Mouse (Mus musculus) heart, postnatal 10 days (tissue): Measurements from ENCODE around the gene Gchfr. TPM values are rescaled to one million over a fixed set of nuclear protein-coding genes. Genes with fewer than 3 reads are reported as not detected.

ENCODE experiments used
- DNase-seq, 2 experiments: peaks; one replicate each; pipeline ENCODE4 v3.0.0; 2021
- intact Hi-C: fragments of 180-260 bp; cut with DNase I; formaldehyde crosslinking; loops from one replicate; pipeline ENCODE4 v1.15.1; 2025
- total RNA-seq, 2 experiments: library from RNA; stranded (reverse); gene quantifications; 2 replicates each; pipeline ENCODE4 v1.2.3; 2021

The Gchfr gene
- total RNA-seq, 2 experiments from 2014 or later, result 1.3 to 2.9 TPM

GRCm38 (mm10) chr2:119172862-119173576 is 5.4 kb downstream of the Gchfr start:
- intact Hi-C loops, result no loop called here

GRCm38 (mm10) chr2:119173991-119174651 is 6.5 kb downstream of the Gchfr start, which contains the start of gene Gm14137:
TSS of gene Gm14137 (plus strand) at chr2:119174509.
- intact Hi-C loops, result no loop called here
- peak; percentile 38 to 52 for DNase-seq

More at GRCm38 (mm10) chr2:119172862-119173576, 5.4 kb downstream of the Gchfr start:
- DNase-seq, result peak; percentile 87 to 90

- DNase-seq, result no peak
- intact Hi-C loops, result no loop called here
Measured at GRCm38 (mm10) chr2:119174866-119175265, 7.3 kb downstream of the Gchfr start.

- intact Hi-C loops, result no loop called here
- DNase-seq, result no peak
Measured at GRCm38 (mm10) chr2:119175614-119176013, 8.0 kb downstream of the Gchfr start.

- no peak for DNase-seq
- intact Hi-C loops, result no loop called here
Measured at GRCm38 (mm10) chr2:119176761-119177160, 9.2 kb downstream of the Gchfr start.

GRCm38 (mm10) chr2:119177384-119177939 is 9.9 kb downstream of the Gchfr start:
- no peak for DNase-seq
- intact Hi-C loops, result no loop called here

GRCm38 (mm10) chr2:119182914-119183313 is 15.3 kb downstream of the Gchfr start:
- DNase-seq, result no peak
- intact Hi-C loops, result no loop called here

GRCm38 (mm10) chr2:119189029-119189710 is 21.6 kb downstream of the Gchfr start:
- peak; percentile 88 to 94 for DNase-seq
- intact Hi-C loops, result loop anchor here (2.0 to 5.0 kb wide), 3 partner anchors 32 to 87 kb away; partner anchors contain the start of gene Rmdn3

GRCm38 (mm10) chr2:119190969-119191368 is 23.4 kb downstream of the Gchfr start:
- no peak for DNase-seq
- intact Hi-C loops, result loop anchor here (1.0 kb wide), 1 partner anchor 152 kb away; no protein-coding TSS in a partner anchor

GRCm38 (mm10) chr2:119194140-119194539 is 26.6 kb downstream of the Gchfr start:
- intact Hi-C loops, result no loop called here
- DNase-seq, result peak; percentile 38 to 39

- DNase-seq, result no peak
- intact Hi-C loops, result no loop called here
Measured at GRCm38 (mm10) chr2:119196316-119197108, 28.9 kb downstream of the Gchfr start.

- intact Hi-C loops, result no loop called here
Measured at GRCm38 (mm10) chr2:119197493-119197892, 29.9 kb downstream of the Gchfr start.

GRCm38 (mm10) chr2:119198049-119198448 is 30.5 kb downstream of the Gchfr start:
- intact Hi-C loops, result no loop called here
- DNase-seq, result no peak

More at GRCm38 (mm10) chr2:119197493-119197892, 29.9 kb downstream of the Gchfr start:
- DNase-seq, result no peak

- DNase-seq, result no peak
- intact Hi-C loops, result no loop called here
Measured at GRCm38 (mm10) chr2:119198934-119199333, 31.4 kb downstream of the Gchfr start.

- intact Hi-C loops, result no loop called here
- peak; percentile 44 to 67 for DNase-seq
Measured at GRCm38 (mm10) chr2:119202914-119203453, 35.4 kb downstream of the Gchfr start.

- intact Hi-C loops, result no loop called here
- DNase-seq, result peak in 1 of 2 experiments; percentile 38
Measured at GRCm38 (mm10) chr2:119203871-119204460, 36.4 kb downstream of the Gchfr start.

GRCm38 (mm10) chr2:119207961-119208343 is 40.4 kb downstream of the Gchfr start:
- no peak for DNase-seq
- intact Hi-C loops, result loop anchor here (2.0 kb wide), 1 partner anchor 43 kb away; no protein-coding TSS in a partner anchor

- intact Hi-C loops, result loop anchor here (2.0 kb wide), 1 partner anchor 42 kb away; no protein-coding TSS in a partner anchor
- DNase-seq, result peak; percentile 97 to 98
Measured at GRCm38 (mm10) chr2:119208344-119209175, 41.0 kb downstream of the Gchfr start, which contains the start of the genes Zfyve19 and Dnajc17. TSS of gene Zfyve19 (plus strand) at chr2:119208617. TSS of gene Dnajc17 (minus strand) at chr2:119208795.
